Mouse (Mus musculus): ENCODE data around the gene Trabd2b. TPM values are rescaled to one million over a fixed set of nuclear protein-coding genes. Genes with fewer than 3 reads are reported as not detected.

Gene Trabd2b
- total and polyA plus RNA-seq, 3 experiments: 29.1 to 69.8 (median 60.1) TPM

DNA sequence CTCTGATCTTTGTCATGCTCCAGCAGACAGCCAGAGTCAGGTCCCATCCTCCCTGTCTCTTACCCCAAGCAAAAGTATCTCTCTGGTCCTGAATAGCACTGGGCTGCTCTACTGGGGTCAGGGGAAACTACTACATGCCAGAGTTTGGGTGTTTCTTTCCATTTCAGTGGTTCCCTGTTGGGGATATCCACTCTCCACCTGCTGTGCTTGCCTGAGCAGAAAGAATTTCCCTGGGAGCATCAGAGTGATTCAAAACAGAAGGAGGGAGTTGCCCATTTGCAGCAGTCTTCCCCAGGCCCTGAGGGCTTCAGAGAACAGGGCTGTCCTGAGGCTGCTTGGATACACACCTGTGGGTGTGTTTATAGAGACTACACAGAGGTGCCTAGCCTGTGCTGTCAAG lies 3.0 kb downstream of the Trabd2b start:
- H3K27me3 ChIP-seq (ENCODE audit: control insufficient read depth, insufficient read depth, low read length): no peaks in the 10 kb centered on the region
- H3K36me3 ChIP-seq (ENCODE audit: control insufficient read depth, insufficient read depth, low read length): peaks cover 2% of the 10 kb centered on the region
- TF ChIP-seq CTCF (IDR thresholded peaks at IDR 0.05) (no peak), POLR2A (IDR thresholded peaks at IDR 0.05; ENCODE audit: insufficient read depth, low read depth, low read length) (no peak), EP300 (IDR thresholded peaks at IDR 0.05; ENCODE audit: insufficient read depth, low read depth, low read length) (no peak)
- intact Hi-C loops (cut with DNase I): loop anchor here (5.0 kb wide), 3 partner anchors 33 to 203 kb away; no protein-coding TSS in a partner anchor
- peaks cover 5% of the 10 kb centered on the region for H3K4me1 ChIP-seq (ENCODE audit: control insufficient read depth, insufficient read depth, low read length)
- H3K4me3 ChIP-seq: no peak overlapping the region
- H3K27ac ChIP-seq: no peak overlapping the region; the same call in 1 of the 2 replicates
- no peak for DNase-seq
- H3K79me2 ChIP-seq (replicated peaks; ENCODE audit: control insufficient read depth, insufficient read depth, low read length): no peaks in the 10 kb centered on the region
- H3K9ac ChIP-seq (ENCODE audit: low read depth, low read length): 0 out of 2 replicates have a peak overlapping the region, but pooled peaks have one; percentile 1

DNA sequence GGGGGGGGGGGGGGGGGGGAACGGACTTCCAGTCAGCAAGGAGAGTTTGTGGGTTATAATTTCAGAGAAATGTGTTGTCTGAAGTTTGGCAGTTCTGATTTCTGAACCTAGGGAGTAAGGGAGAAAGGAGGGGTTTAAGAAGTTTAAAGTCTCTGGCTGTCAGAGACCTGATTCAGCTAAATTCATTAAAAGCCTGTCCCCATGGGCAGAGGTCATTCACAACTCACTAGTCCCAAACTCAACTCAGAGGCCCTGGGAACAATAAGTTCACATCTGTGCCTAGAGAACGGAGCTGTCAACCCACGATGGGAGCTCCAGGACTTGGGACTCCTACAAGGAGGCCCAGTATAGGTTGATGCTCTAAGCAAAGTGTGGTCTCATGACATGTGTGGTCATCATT lies 3.5 kb downstream of the Trabd2b start:
- no peaks in the 10 kb centered on the region for H3K79me2 ChIP-seq (replicated peaks; ENCODE audit: control insufficient read depth, insufficient read depth, low read length)
- 39% methylated on average over 3 of the region's 3 CpGs for WGBS

DNA sequence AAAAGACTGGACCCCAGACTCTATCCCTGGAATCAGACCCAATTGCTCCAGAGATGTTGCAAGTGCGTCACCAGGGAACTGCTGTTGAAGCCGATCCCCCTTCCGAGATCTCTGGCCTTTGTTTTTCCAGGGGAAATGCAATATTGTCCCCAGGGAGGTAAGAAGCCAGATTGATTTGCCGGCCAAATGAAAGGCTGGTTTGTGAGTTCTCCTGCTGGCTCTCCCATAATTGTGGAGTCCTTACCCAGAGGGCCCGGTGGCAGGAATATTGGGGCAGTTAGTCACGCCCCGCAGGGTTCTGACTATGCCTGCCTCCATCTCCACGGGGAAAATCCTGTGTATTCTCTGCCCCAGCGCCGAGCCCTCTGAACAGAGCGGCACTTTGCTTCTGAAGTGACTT lies 3.9 kb downstream of the Trabd2b start:
- intact Hi-C loops (cut with DNase I): no loop called here
- Histone ChIP-seq H3K79me2 (replicated peaks; ENCODE audit: control insufficient read depth, insufficient read depth, low read length) (no peaks in the 10 kb centered on the region), H3K9ac (ENCODE audit: low read depth, low read length) (peak overlapping the region; percentile 31), H3K4me1 (ENCODE audit: control insufficient read depth, insufficient read depth, low read length) (peaks cover 8% of the 10 kb centered on the region), H3K27me3 (ENCODE audit: control insufficient read depth, insufficient read depth, low read length) (no peaks in the 10 kb centered on the region), H3K4me3 (peak overlapping the region; percentile 21; the same call in 1 of the 2 replicates), H3K36me3 (ENCODE audit: control insufficient read depth, insufficient read depth, low read length) (peaks cover 2% of the 10 kb centered on the region), H3K27ac (peak overlapping the region; percentile 50)
- 29% methylated on average over 11 of the region's 11 CpGs for WGBS
- no peak for TF ChIP-seq EP300 (IDR thresholded peaks at IDR 0.05; ENCODE audit: insufficient read depth, low read depth, low read length)
- TF ChIP-seq CTCF (IDR thresholded peaks at IDR 0.05): no peak
- no peak for TF ChIP-seq POLR2A (IDR thresholded peaks at IDR 0.05; ENCODE audit: insufficient read depth, low read depth, low read length)
- DNase-seq: peak in 1 of 2 experiments; percentile 32

More for the DNA sequence above, 3.5 kb downstream of the Trabd2b start:
- peak overlapping the region; percentile 31 for H3K9ac ChIP-seq (ENCODE audit: low read depth, low read length)
- H3K36me3 ChIP-seq (ENCODE audit: control insufficient read depth, insufficient read depth, low read length): peaks cover 2% of the 10 kb centered on the region
- intact Hi-C loops (cut with DNase I): no loop called here
- H3K4me1 ChIP-seq (ENCODE audit: control insufficient read depth, insufficient read depth, low read length): peaks cover 5% of the 10 kb centered on the region
- no peaks in the 10 kb centered on the region for H3K27me3 ChIP-seq (ENCODE audit: control insufficient read depth, insufficient read depth, low read length)
- DNase-seq: no peak
- no peak overlapping the region for H3K4me3 ChIP-seq
- H3K27ac ChIP-seq: peak overlapping the region; percentile 50
- TF ChIP-seq CTCF (IDR thresholded peaks at IDR 0.05): no peak
- no peak for TF ChIP-seq EP300 (IDR thresholded peaks at IDR 0.05; ENCODE audit: insufficient read depth, low read depth, low read length)
- no peak for TF ChIP-seq POLR2A (IDR thresholded peaks at IDR 0.05; ENCODE audit: insufficient read depth, low read depth, low read length)

DNA sequence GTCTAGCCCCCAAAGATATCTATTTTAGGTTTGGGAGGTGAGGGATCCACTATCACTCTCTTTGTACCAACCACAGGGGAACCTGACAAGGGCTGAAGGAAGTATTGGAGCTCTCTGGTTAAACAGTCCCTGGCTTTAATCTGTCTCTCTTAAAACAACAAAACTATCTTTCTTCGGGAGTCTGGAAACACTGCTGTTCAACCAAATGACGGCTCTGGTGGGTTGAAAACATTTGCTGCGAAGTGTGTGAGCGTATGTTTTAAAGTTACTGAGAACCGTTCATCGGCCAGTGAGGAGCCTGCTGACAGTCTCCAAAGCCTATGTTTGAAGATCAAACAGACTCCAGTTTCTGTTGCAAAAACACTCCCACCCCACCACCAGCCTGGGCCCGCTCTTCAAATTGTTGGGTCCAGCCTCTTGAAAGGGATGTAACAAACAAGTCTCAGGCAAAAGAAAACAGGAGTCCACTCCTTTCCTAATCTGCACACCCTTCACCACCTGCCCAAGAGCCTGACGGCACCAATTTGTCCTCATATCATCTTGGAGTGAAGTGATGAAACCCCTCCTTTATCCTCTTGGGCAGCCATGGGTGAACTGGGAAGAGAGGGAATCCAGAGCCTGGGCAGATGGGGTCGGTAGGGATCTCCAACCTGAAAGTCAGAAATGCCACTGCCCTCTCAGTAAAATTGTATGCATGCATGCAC lies 4.6 kb downstream of the Trabd2b start:
- intact Hi-C loops (cut with DNase I): no loop called here
- peaks cover 2% of the 10 kb centered on the region for H3K36me3 ChIP-seq (ENCODE audit: control insufficient read depth, insufficient read depth, low read length)
- peak overlapping the region; percentile 31 for H3K9ac ChIP-seq (ENCODE audit: low read depth, low read length)
- H3K4me1 ChIP-seq (ENCODE audit: control insufficient read depth, insufficient read depth, low read length): peaks cover 8% of the 10 kb centered on the region
- DNase-seq: no peak
- H3K27ac ChIP-seq: peak overlapping the region; percentile 50
- no peaks in the 10 kb centered on the region for H3K27me3 ChIP-seq (ENCODE audit: control insufficient read depth, insufficient read depth, low read length)
- H3K79me2 ChIP-seq (replicated peaks; ENCODE audit: control insufficient read depth, insufficient read depth, low read length): no peaks in the 10 kb centered on the region
- 57% methylated on average over 9 of the region's 9 CpGs for WGBS
- no peak for TF ChIP-seq EP300 (IDR thresholded peaks at IDR 0.05; ENCODE audit: insufficient read depth, low read depth, low read length)
- no peak for TF ChIP-seq CTCF (IDR thresholded peaks at IDR 0.05)
- no peak for TF ChIP-seq POLR2A (IDR thresholded peaks at IDR 0.05; ENCODE audit: insufficient read depth, low read depth, low read length)
- no peak overlapping the region; the same call in 1 of the 2 replicates for H3K4me3 ChIP-seq

DNA sequence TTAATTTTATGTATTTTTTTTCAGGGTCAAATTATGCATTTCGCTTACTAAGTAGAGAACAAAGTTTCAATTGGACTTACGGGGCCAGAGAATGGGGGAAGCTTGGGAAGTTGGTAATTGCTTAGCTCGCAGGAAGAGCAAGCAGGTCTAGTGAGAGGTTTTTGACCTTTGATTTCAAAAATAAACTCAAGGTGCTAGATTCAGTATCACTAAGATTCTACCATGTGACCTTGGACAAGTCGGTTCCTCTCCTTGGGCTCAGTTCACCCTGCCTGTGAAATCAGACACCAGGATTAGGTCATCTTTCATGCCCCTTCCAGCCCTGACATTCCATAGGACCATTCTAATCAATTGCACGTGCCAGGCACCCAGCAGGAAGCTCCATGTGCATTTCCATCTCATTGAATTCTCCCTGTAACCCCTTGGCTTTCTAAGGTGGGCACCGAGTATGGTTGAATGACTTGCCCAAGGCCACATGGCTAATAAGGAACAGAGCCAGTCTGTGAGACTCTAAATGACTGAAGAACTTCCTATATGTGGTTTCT lies 5.4 kb downstream of the Trabd2b start:
- peaks cover 6% of the 10 kb centered on the region for H3K36me3 ChIP-seq (ENCODE audit: control insufficient read depth, insufficient read depth, low read length)
- DNase-seq: no peak
- 75% methylated on average over 6 of the region's 6 CpGs for WGBS
- TF ChIP-seq EP300 (IDR thresholded peaks at IDR 0.05; ENCODE audit: insufficient read depth, low read depth, low read length) (no peak), POLR2A (IDR thresholded peaks at IDR 0.05; ENCODE audit: insufficient read depth, low read depth, low read length) (no peak), CTCF (IDR thresholded peaks at IDR 0.05) (no peak)
- no peaks in the 10 kb centered on the region for H3K27me3 ChIP-seq (ENCODE audit: control insufficient read depth, insufficient read depth, low read length)
- intact Hi-C loops (cut with DNase I): no loop called here
- no peak overlapping the region for H3K4me3 ChIP-seq
- no peak overlapping the region for H3K27ac ChIP-seq
- H3K4me1 ChIP-seq (ENCODE audit: control insufficient read depth, insufficient read depth, low read length): peaks cover 10% of the 10 kb centered on the region
- no peaks in the 10 kb centered on the region for H3K79me2 ChIP-seq (replicated peaks; ENCODE audit: control insufficient read depth, insufficient read depth, low read length)
- H3K9ac ChIP-seq (ENCODE audit: low read depth, low read length): no peak overlapping the region

All from heart, adult 2 months (tissue).